Mouse (Mus musculus) pancreas, adult 10 weeks (tissue): ENCODE results near the gene Vwa5a. TPM values are rescaled to one million over a fixed set of nuclear protein-coding genes. Genes with fewer than 3 reads are reported as not detected.

Source experiments
- polyA plus RNA-seq: library from polyadenylated mRNA; stranded (reverse); fragments of 350-450 nt; fragmentation: Illumina TruSeq; extraction: RNeasy Lipid Tissue Mini Kit (QIAGEN cat#74804); gene quantifications from one replicate; pipeline ENCODE4 v1.2.3, GENCODE M21; 2015; ENCODE audit warnings: low read depth, low replicate concordance; ENCODE audit not compliant: insufficient read depth

Vwa5a gene
- polyA plus RNA-seq: 11.3 TPM

DNA sequence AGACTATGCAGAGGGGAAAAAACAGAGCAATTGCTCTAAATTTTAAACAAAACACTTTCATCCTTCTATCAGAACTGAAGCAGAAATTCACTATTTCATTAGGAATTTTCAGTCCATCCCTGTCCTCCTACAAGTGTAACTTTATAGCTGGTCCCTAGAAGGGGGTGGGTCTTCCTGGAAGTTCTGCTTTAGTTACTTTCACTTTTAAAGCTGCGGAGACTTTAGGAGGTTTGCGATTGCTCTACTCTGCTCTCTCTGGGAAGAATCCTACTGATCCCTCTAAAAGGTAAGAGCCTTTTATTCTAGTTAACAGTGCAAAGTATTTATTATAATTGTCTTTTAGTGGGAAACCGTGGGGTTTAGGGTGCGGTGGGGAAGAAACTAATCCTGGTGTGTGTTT lies at the start of gene Vwa5a:
Gene Vwa5a (plus strand): TSS at position 167 of the 400 bp plus-strand sequence.

DNA sequence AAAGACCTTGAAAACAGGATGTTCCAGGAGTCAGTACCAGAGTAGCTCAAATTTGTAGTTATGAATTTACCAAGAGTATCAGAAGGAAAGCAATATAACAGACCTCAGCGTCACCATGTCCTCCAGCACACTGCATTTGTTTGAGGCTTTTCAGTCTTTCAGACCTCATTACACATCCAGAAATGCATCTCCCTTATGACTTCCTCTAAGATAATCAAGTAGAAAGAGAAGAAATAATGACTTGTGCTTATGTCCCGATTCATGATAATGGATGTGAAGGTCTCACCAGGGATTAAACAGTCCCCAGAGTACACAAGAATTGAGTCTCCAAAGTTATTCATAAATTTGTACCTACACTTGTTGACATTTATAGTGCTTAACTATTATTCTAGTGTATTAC lies 43.6 kb upstream of the Vwa5a start, which contains the start of gene Olfr918:
Gene Olfr918 (minus strand): TSS at position 101 of the 400 bp plus-strand sequence.

DNA sequence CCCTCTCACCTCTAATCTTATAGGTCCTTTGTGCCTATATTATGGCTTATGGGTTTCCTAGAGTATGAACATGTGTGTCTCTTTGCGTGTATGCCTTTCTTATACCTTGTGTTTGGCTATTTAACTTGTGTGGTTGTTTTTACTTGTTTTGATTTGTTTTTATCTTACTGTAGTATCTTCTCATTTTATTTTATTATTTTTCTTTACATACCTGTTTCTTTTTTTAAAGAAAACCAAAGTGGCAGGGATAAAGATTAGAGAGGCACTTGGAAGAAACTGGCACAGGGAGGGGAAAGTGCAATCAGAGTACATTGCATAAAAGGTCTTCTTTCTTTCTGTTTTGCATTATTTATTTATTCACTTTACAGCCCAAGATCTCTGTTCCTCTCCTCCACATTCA lies 33.9 kb downstream of the Vwa5a start, which contains the start of gene Olfr920:
Gene Olfr920 (plus strand): TSS at position 301 of the 400 bp plus-strand sequence.

DNA sequence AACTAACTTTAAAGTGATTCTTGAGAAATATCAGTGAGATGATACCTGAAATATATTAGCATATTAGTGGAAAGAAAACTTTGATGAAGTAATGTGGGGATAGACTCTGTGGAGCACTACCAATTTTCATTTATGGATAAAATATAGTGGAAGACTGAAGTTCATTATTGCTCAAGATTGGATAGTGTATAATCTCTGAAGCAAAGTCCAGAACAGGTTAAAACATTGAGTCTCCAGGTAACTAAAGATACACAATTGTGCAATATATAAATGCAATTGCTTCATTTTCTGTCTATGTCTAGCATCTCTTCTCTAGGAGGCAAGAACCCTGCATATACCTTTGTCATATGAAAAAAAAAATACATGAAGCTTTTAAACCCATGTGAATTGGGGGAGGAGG lies 54.7 kb downstream of the Vwa5a start, which contains the start of gene Olfr921:
Gene Olfr921 (plus strand): TSS at position 301 of the 400 bp plus-strand sequence.

Other genes starting within 250 kb of the Vwa5a start
- gene Olfr905, start 247.2 kb upstream of the Vwa5a start, polyA plus RNA-seq: not detected
- not detected for gene Olfr906, start 231.2 kb upstream of the Vwa5a start, polyA plus RNA-seq
- not detected for gene Olfr907, start 222.5 kb upstream of the Vwa5a start, polyA plus RNA-seq
- not detected for gene Olfr911-ps1, start 196.7 kb upstream of the Vwa5a start, polyA plus RNA-seq
- not detected for gene Olfr910, start 180.4 kb upstream of the Vwa5a start, polyA plus RNA-seq
- gene Olfr912, start 138.1 kb upstream of the Vwa5a start, polyA plus RNA-seq: not detected
- gene Olfr913, start 125.5 kb upstream of the Vwa5a start, polyA plus RNA-seq: not detected
- not detected for gene Olfr914, start 113.2 kb upstream of the Vwa5a start, polyA plus RNA-seq
- gene Olfr916, start 58.4 kb upstream of the Vwa5a start, polyA plus RNA-seq: not detected
- gene Olfr917, start 52.4 kb upstream of the Vwa5a start, polyA plus RNA-seq: not detected
- gene Olfr918, start 43.7 kb upstream of the Vwa5a start, polyA plus RNA-seq: not detected
- not detected for gene Olfr919, start 14.6 kb upstream of the Vwa5a start, polyA plus RNA-seq
- not detected for gene Olfr920, start 34.0 kb downstream of the Vwa5a start, polyA plus RNA-seq
- gene Olfr921, start 54.8 kb downstream of the Vwa5a start, polyA plus RNA-seq: not detected
- not detected for gene Olfr922, start 96.3 kb downstream of the Vwa5a start, polyA plus RNA-seq
- gene Olfr923, start 108.3 kb downstream of the Vwa5a start, polyA plus RNA-seq: not detected
- gene Olfr924, start 126.2 kb downstream of the Vwa5a start, polyA plus RNA-seq: not detected
- gene Olfr26, start 136.8 kb downstream of the Vwa5a start, polyA plus RNA-seq: not detected
- gene Olfr926, start 158.9 kb downstream of the Vwa5a start, polyA plus RNA-seq: not detected
- gene Olfr930, start 211.5 kb downstream of the Vwa5a start, polyA plus RNA-seq: not detected